Mouse (Mus musculus) intestine, embryonic 16.5 days (tissue): ENCODE data around the gene Dnase1l3. TPM values are rescaled to one million over a fixed set of nuclear protein-coding genes. Genes with fewer than 3 reads are reported as not detected.

Source experiments
- ATAC-seq: fragments of 200-750 bp; cut with Nextera tagmentation; 2 replicates; pipeline ENCODE4 v1.8.0; 2017; ENCODE audit warnings: moderate TSS enrichment, moderate library complexity
- H3K27ac ChIP-seq: fragments of 300-500 bp; sonication (generic); 2 replicates; pipeline ENCODE4 v1.5.1; 2014; ENCODE audit warnings: mild to moderate bottlenecking, low read length
- H3K27me3 ChIP-seq: fragments of 300-500 bp; sonication (generic); replicated peaks from 2 replicates; pipeline ENCODE4 v1.6.1; 2014; ENCODE audit warnings: low read length, control low read depth, mixed read lengths; ENCODE audit not compliant: control insufficient read depth, insufficient read depth
- H3K36me3 ChIP-seq: fragments of 300-500 bp; sonication (generic); 2 replicates; pipeline ENCODE4 v1.6.1; 2014; ENCODE audit warnings: low read length, control low read depth; ENCODE audit not compliant: control insufficient read depth, insufficient read depth
- H3K4me1 ChIP-seq: fragments of 300-500 bp; sonication (generic); 2 replicates; pipeline ENCODE4 v1.6.1; 2014; ENCODE audit warnings: low read length, control low read depth, mixed read lengths; ENCODE audit not compliant: control insufficient read depth, insufficient read depth
- H3K4me2 ChIP-seq: fragments of 300-500 bp; sonication (generic); 2 replicates; pipeline ENCODE4 v1.6.1; 2014; ENCODE audit warnings: low read depth, low read length, control low read depth
- H3K4me3 ChIP-seq: fragments of 300-500 bp; sonication (generic); 2 replicates; pipeline ENCODE4 v1.5.1; 2014; ENCODE audit warnings: mild to moderate bottlenecking, low read length
- H3K9ac ChIP-seq: fragments of 300-500 bp; sonication (generic); 2 replicates; pipeline ENCODE4 v1.6.1; 2014; ENCODE audit warnings: low read depth, low read length
- H3K9me3 ChIP-seq: fragments of 300-500 bp; sonication (generic); 2 replicates; pipeline ENCODE4 v1.6.1; 2016; ENCODE audit warnings: low read length, control low read depth; ENCODE audit not compliant: control insufficient read depth
- WGBS: fragments of 180-500 bp; shearing (Covaris S2); extraction: QIAGEN DNeasy Blood & Tissue Kit; methylation state at CpG from one replicate; pipeline ENCODE4 v1.1.7; 2014; 5-methylcytosine and 5-hydroxymethylcytosine counted together
- polyA plus RNA-seq: library from polyadenylated mRNA; unstranded; fragments of >200 nt; fragmentation: Nextera tagmentation; extraction: Ambion mirVana; gene quantifications from 2 replicates; pipeline ENCODE4 v1.2.1, GENCODE M21; 2015

Gene Dnase1l3
- polyA plus RNA-seq, 1 experiment from 2014 or later, result 1.9 TPM

DNA sequence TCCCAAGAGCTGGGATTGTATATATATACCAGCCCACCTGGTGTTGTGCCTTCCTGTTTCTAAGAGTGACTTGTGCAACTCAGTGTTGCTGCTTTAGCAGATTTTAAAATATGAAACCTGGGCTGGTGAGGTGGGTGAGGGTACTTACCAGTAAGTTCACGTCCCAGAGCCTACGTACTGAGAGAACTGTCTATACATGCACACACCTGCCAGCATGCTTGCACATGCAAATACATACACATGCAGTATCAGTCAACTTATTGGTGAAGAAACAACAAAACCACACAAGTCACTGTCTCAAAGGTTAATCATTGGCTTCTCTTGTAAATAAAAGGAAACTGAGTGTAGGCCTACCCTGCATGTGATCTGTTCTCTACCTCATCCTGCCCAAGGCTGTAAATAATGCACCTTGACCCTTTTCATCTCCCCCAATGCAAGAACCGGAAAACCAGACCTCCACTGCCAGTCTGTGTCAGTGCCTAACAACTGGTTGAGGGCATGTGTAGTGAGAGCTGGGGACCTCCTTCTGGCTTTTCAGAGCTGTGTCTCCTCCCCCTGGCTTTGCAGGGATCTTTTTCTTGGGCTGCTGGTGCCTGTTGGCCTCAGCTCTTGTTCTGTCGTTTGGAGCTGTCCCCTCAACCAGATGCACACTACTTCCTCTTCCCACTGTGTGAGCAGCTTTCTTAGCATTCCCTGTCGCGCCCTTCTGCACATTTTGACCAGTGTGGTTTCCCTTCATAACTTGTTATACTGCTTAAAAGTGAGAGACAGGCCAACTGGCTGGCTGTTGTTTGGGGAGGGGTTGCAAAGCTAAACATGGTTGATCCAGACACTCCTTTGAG lies 76.0 kb downstream of the Dnase1l3 start:
- Histone ChIP-seq H3K4me3 (no peak overlapping the region), H3K27me3 (no peaks in the 10 kb centered on the region), H3K4me1 (peaks cover 13% of the 10 kb centered on the region), H3K9me3 (no peaks in the 10 kb centered on the region), H3K4me2 (no peak overlapping the region), H3K36me3 (peaks cover 21% of the 10 kb centered on the region), H3K27ac (peak overlapping the region; percentile 26), H3K9ac (no peak overlapping the region)
- ATAC-seq, result peak; percentile 74
- WGBS, result 64% methylated on average over 6 of the region's 6 CpGs

Other genes starting within 250 kb of the Dnase1l3 start
- not detected in 2 replicates for gene Gm26661, start 203.0 kb downstream of the Dnase1l3 start, polyA plus RNA-seq
- 14.7 and 17.0 TPM in 2 replicates for gene Flnb, start 176.6 kb downstream of the Dnase1l3 start, polyA plus RNA-seq
- gene Gm45521, start 37.3 kb downstream of the Dnase1l3 start, polyA plus RNA-seq, result not detected in 2 replicates
- 12.5 and 14.1 TPM in 2 replicates for gene Abhd6, start 8.3 kb upstream of the Dnase1l3 start, polyA plus RNA-seq
- 44.2 and 54.9 TPM in 2 replicates for gene Rpp14, start 85.8 kb upstream of the Dnase1l3 start, polyA plus RNA-seq
- 40.4 and 44.3 TPM in 2 replicates for gene Pxk, start 103.6 kb upstream of the Dnase1l3 start, polyA plus RNA-seq
- 187 and 215 TPM in 2 replicates for gene Pdhb, start 178.5 kb upstream of the Dnase1l3 start, polyA plus RNA-seq
- gene Kctd6, start 219.6 kb upstream of the Dnase1l3 start, polyA plus RNA-seq, result 2.1 and 2.2 TPM in 2 replicates